Mouse (Mus musculus): ENCODE measurements around the gene Plxdc2.
"Not testable (repeated sequence)": the region's sequence is repeated elsewhere in the genome, so short reads cannot be mapped to it uniquely, and the experiment has no call there.

The Plxdc2 gene

GRCm38 (mm10) chr2:16749302-16749909, 393.3 kb downstream of the Plxdc2 start:
- no peak for DNase-seq

DNA sequence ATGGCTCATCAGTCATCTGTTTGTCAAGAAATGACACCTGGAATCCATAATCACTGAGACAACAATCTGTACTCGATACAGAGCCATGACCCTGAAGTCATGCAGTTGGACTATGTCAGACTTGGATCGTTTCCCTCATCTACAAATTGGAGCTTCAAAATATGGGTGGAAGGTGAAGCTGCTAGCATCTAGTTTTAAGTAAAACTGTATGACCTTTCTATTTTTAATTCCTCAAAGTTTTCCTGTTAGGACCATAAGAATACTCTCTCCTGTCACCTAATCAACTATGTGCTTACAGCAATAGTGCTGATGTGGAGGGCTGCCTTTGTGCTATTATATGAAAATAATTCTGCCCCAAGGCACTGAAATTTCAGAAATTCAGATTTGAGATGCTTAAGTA, 401.1 kb downstream of the Plxdc2 start:
- no peak for DNase-seq

- no peak for DNase-seq
Observed at GRCm38 (mm10) chr2:16759766-16760165, 403.7 kb downstream of the Plxdc2 start.

DNA sequence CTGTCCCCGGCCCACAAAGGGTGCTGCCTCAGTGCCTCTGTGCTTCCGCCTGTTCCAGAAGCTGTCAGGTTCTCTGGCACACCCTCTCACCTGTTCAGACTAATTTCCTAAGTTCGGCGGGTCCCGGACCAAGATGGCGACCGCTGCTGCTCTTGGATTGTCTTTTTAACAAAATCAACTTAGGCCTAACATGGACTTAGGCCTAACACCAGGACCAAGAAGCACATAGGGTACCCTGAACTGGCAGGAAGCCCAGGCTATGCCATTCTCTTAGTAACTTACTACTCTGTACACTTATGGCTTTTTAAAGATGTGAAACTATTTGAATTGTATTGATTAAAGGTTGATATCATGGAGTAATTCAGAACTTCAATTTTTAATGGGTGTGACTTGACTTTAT, 413.0 kb downstream of the Plxdc2 start:
- not testable (repeated sequence) for DNase-seq

- DNase-seq, result peak; percentile 9
Observed at GRCm38 (mm10) chr2:16773398-16774113, 417.5 kb downstream of the Plxdc2 start.

DNA sequence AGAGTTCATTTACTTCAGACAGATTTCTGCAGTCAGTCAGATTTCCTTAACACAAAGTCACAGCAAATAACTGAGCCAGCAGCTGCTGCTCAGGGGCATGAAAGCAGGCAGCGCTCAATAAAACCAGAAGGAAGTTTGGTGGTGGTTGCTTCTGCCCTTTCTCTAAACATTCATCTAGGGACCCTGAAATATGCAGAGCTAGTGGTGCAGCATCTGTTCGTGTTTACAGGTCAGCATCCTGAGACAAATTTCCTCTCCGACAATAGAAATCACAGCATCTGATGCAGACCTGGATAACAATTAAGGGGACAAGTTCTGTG, 418.0 kb downstream of the Plxdc2 start:
- DNase-seq, result no peak

DNA sequence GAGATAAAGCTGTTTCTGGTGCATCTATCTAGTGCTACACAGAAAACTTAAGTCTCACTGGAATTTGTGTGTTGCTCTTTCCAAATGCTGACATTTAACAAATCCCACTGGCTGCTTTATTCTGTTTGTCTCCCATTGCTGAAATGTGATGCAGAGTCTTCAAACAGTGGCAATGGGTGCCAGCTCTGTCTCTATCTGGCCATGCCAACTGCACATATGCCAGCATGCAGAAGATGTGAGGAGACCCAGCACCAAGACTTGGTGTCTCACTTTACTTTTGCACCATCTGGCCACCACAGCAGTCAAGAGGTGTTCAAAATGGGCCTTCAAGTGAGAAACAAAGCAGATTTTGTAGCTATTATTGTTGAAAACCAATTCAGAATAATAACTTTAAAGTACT, 439.2 kb downstream of the Plxdc2 start:
- DNase-seq, result no peak
